Mouse (Mus musculus): ENCODE measurements around the gene 2610028H24Rik. TPM values are rescaled to one million over a fixed set of nuclear protein-coding genes. Genes with fewer than 3 reads are reported as not detected.
A peak's percentile ranks its signal among the peaks of the same experiment; 100 is the strongest.

The 2610028H24Rik gene
- total RNA-seq, 2 experiments from 2014 or later, result not detected

DNA sequence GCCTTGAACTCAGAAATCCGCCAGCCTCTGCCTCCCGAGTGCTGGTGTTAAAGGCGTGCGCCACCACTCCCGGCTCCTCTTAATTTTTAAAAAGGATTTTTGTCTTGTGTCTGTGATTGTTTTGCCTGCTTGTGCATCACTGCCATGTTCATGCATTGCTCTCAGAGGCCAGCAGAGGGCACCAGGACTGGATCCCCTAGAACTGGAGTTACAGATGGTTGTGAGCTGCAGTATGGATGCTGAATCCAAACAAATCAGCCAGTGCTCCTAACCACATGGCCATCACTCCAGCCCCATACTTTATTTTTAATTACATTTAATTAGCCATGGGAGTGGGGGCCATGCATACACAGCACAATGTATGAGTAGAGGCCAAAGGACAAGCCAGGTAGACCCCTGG is 6.4 kb downstream of the 2610028H24Rik start:
- Histone ChIP-seq H3K4me3 (no peak overlapping the region), H3K27ac (no peak overlapping the region)
- intact Hi-C loops (cut with DNase I), result loop anchor here (2.0 kb wide), 1 partner anchor 280 kb away; no protein-coding TSS in a partner anchor
- DNase-seq (ENCODE audit: extremely low spot score in 1 of 2, low spot score in 2 of 2), result peak in 1 of 2 experiments; percentile 43
- peak; percentile 70 for TF ChIP-seq CTCF (IDR thresholded peaks at IDR 0.05)

DNA sequence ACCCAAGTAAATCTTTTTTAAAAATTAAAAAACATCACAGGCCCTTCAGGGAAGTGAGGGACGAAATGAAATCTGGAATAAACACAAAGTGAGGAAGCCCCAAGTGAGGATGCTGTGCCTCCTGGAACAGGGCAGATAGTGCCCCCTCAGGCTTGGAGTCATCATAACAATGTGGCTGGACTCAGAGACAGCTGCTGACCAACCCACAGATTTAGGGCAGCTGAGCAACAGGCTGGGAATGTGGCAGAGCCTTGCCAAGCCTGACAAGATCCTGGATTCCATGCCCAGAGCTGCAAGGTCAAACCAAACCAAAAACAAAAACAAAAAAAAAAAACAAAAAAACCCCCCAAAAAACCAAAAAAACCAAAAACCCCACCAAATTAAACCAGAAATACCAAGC is 12.4 kb downstream of the 2610028H24Rik start:
- intact Hi-C loops (cut with DNase I), result no loop called here
- no peak for TF ChIP-seq CTCF (IDR thresholded peaks at IDR 0.05)
- no peak overlapping the region for H3K27ac ChIP-seq
- DNase-seq (ENCODE audit: extremely low spot score in 1 of 2, low spot score in 2 of 2), result no peak
- no peak overlapping the region for H3K4me3 ChIP-seq

GRCm38 (mm10) chr10:76462312-76462711 is 13.4 kb downstream of the 2610028H24Rik start:
- H3K27ac ChIP-seq, result no peak overlapping the region; the same call in 1 of the 2 replicates
- H3K4me3 ChIP-seq, result no peak overlapping the region
- intact Hi-C loops (cut with DNase I), result no loop called here
- DNase-seq (ENCODE audit: extremely low spot score in 1 of 2, low spot score in 2 of 2), result peak in 1 of 2 experiments; percentile 22
- no peak for TF ChIP-seq CTCF (IDR thresholded peaks at IDR 0.05)

- intact Hi-C loops (cut with DNase I), result no loop called here
- TF ChIP-seq CTCF (IDR thresholded peaks at IDR 0.05), result no peak
- Histone ChIP-seq H3K27ac (no peak overlapping the region; the same call in 1 of the 2 replicates), H3K4me3 (no peak overlapping the region)
- no peak for DNase-seq (ENCODE audit: extremely low spot score in 1 of 2, low spot score in 2 of 2)
These were observed 13.8 kb downstream of the 2610028H24Rik start for GRCm38 (mm10) chr10:76462721-76463120.

DNA sequence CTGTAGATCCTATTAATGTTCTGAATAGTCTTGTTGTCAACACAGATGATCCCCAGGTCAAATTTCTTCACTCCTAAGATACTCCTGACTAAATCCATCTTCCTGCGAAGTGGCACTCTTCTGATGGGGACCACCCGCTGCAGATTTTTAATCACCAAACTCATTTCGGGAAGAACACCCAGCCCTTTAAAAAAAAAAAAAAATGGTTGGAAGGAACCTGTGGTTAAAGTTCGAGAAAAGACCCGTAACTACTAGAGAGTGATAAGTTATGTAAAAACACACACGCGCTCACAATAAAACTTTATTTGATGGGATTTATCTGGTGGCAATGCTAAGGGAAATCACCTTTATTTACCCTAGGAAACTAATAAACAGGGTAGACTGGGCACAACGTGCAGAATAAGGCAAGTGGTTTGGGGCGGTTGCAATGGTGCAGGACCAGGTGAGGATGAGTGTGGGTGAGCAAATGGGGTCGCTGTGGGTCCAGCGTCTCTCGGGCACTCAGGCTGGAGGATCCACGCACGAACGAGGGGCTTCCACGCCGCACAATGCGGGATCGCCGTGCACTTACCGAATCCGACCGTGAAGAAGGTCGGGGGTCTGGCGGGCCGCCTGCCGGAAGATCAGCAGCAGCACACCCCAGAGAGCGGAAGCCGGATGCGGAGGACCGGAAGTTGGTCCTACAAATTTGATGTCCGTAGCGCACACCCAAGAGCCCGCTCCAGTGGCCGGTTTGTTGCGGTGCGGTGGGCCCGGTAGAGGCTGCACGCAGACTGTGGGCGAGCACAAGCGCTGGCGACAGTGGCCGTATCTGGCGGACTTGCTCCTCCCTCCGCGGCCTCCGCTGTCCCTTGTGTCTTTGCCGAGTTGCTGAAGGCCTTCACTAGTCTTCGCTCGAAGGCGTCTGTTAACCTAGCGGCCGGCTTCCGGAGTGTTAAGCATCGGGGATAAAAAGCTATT is 19.6 kb downstream of the 2610028H24Rik start, which contains the start of the genes Mcm3ap and Ybey:
Gene Mcm3ap, plus strand, starts transcription at position 725 of the 960 bp plus-strand sequence.
Gene Ybey, minus strand, starts transcription at position 912 of the 960 bp plus-strand sequence.
- peak; percentile 59 for TF ChIP-seq CTCF (IDR thresholded peaks at IDR 0.05)
- DNase-seq (ENCODE audit: extremely low spot score in 1 of 2, low spot score in 2 of 2), result peak; percentile 88 to 91
- intact Hi-C loops (cut with DNase I), result loop anchor here (1.0 to 5.0 kb wide), 3 partner anchors 26 to 951 kb away; partner anchors contain the start of genes Gucd1, Pcnt and Snrpd3
- H3K27ac ChIP-seq, result peak within 1 kb of the TSS; percentile 92
- H3K4me3 ChIP-seq, result peak within 1 kb of the TSS; percentile 57

- intact Hi-C loops (cut with DNase I), result no loop called here
- no peak overlapping the region for H3K4me3 ChIP-seq
- H3K27ac ChIP-seq, result no peak overlapping the region
- DNase-seq (ENCODE audit: extremely low spot score in 1 of 2, low spot score in 2 of 2), result no peak
- no peak for TF ChIP-seq CTCF (IDR thresholded peaks at IDR 0.05)
These were observed 24.9 kb downstream of the 2610028H24Rik start for GRCm38 (mm10) chr10:76473759-76474158.

DNA sequence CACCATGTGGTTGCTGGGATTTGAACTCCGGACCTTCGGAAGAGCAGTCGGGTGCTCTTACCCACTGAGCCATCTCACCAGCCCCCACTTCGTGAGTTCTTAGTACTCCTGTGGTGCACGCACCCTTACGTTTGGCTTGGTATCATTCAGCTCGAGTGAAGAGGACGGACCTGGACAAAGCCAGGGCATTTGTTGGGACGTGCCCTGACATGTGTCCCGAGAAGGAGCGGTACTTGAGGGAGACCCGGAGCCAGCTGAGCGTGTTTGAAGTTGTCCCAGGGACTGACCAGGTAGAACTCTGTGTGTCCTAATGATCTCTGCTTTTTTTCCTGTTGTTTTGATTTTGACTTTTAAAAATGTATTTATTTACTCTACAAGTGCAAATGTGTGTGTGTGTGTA is 32.0 kb downstream of the 2610028H24Rik start:
- intact Hi-C loops (cut with DNase I), result no loop called here
- Histone ChIP-seq H3K27ac (no peak overlapping the region), H3K4me3 (no peak overlapping the region)
- DNase-seq (ENCODE audit: extremely low spot score in 1 of 2, low spot score in 2 of 2), result no peak
- no peak for TF ChIP-seq CTCF (IDR thresholded peaks at IDR 0.05)

DNA sequence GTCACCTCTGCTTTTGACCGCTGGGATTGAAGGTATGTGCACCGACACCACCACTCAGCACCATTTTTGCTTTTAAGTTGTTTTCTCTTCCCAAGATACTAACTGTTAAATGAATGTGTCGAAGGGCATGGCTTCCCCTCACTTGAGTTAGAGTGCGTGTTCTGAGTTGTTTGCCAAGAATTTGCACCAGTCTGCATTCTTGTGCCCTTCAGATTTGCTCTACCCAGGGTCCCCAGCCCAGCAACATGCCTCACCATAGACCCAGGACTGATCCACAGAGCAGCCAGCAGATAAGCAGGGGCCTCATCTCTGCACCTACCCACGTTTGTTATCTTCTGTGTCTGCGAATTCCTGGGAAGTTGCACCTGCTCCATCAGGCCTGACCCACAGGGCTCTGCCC is 32.6 kb downstream of the 2610028H24Rik start:
- Histone ChIP-seq H3K4me3 (no peak overlapping the region), H3K27ac (no peak overlapping the region)
- no peak for TF ChIP-seq CTCF (IDR thresholded peaks at IDR 0.05)
- DNase-seq (ENCODE audit: extremely low spot score in 1 of 2, low spot score in 2 of 2), result no peak
- intact Hi-C loops (cut with DNase I), result no loop called here

DNA sequence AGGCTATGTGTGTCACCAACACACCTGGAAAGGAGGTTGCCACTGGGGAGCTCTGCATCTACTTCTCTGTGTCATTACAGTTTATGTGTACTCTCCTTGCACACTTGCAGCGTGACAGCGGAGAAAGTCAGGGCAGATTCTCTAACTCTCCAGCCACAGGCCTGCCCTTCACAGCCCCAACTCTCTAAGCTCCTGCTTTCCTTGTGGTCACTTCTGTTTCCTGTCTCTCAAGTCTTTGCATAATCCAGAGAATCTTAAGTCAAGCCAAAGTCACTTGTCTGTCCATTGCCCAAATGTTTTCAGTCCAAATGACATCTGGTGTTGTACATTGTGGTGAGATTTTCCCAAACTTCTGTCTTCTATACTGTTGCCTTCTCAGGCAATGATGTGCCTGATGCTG is 37.4 kb downstream of the 2610028H24Rik start:
- Histone ChIP-seq H3K27ac (no peak overlapping the region), H3K4me3 (no peak overlapping the region)
- intact Hi-C loops (cut with DNase I), result no loop called here
- DNase-seq (ENCODE audit: extremely low spot score in 1 of 2, low spot score in 2 of 2), result no peak
- TF ChIP-seq CTCF (IDR thresholded peaks at IDR 0.05), result no peak

DNA sequence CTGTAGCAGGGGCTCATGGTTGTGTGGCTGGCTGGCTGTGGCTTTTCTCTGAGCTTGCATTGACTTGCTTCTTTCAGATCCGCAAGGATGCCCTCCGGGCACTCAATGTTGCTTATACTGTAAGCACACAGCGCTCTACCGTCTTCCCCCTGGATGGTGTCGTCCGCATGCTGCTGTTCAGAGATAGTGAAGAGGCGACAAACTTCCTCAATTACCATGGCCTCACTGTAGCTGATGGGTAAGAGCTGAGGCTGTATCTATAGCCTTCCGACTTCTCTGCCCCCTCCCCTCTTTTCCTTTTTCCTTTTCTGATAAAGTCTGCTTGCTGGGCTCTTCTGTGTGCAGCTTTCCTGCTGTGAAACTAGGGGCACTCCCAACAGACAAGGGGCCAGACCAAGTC is 39.4 kb downstream of the 2610028H24Rik start:
- DNase-seq (ENCODE audit: extremely low spot score in 1 of 2, low spot score in 2 of 2), result no peak
- TF ChIP-seq CTCF (IDR thresholded peaks at IDR 0.05), result no peak
- intact Hi-C loops (cut with DNase I), result no loop called here
- Histone ChIP-seq H3K27ac (no peak overlapping the region), H3K4me3 (no peak overlapping the region)

- intact Hi-C loops (cut with DNase I), result no loop called here
- no peak for TF ChIP-seq CTCF (IDR thresholded peaks at IDR 0.05)
- no peak overlapping the region for H3K4me3 ChIP-seq
- DNase-seq (ENCODE audit: extremely low spot score in 1 of 2, low spot score in 2 of 2), result no peak
- H3K27ac ChIP-seq, result no peak overlapping the region
These were observed 40.3 kb downstream of the 2610028H24Rik start for GRCm38 (mm10) chr10:76489205-76489604.

DNA sequence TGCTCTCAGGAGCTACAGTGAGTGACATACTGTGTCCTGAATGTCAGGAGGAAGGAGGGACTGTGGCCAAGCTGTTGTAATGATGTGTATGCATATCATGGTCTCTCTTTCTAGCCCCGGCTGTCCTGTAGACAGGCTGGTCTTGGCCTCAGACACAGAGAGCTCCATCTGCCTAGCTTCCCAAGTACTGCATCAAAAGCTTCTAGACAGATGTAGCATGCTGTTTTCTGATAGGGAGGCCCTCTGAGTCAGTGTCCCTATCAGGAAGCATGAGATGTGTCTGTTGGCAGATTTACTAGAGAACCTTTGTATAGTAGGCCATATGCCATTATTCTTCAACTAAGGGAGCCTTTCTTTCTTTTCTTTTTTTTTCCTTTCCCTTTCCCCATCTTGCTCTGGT is 44.6 kb downstream of the 2610028H24Rik start:
- H3K4me3 ChIP-seq, result no peak overlapping the region
- intact Hi-C loops (cut with DNase I), result no loop called here
- no peak for DNase-seq (ENCODE audit: extremely low spot score in 1 of 2, low spot score in 2 of 2)
- peak; percentile 22 for TF ChIP-seq CTCF (IDR thresholded peaks at IDR 0.05)
- no peak overlapping the region for H3K27ac ChIP-seq
